Mouse (Mus musculus) layer of hippocampus, postnatal 36 days (tissue): ENCODE data around the gene Wdfy3. TPM values are rescaled to one million over a fixed set of nuclear protein-coding genes. Genes with fewer than 3 reads are reported as not detected.
"Not testable (repeated sequence)": the region's sequence is repeated elsewhere in the genome, so short reads cannot be mapped to it uniquely, and the experiment has no call there.

Experiments
- DNase-seq, 2 experiments: peaks; one replicate each; pipeline ENCODE4 v3.0.0; 2022
- total RNA-seq, 2 experiments: library from RNA; stranded (reverse); gene quantifications; 2 replicates each; pipeline ENCODE4 v1.2.3; 2021

Gene Wdfy3
- total RNA-seq, 2 experiments from 2014 or later = 116 to 122 TPM

DNA sequence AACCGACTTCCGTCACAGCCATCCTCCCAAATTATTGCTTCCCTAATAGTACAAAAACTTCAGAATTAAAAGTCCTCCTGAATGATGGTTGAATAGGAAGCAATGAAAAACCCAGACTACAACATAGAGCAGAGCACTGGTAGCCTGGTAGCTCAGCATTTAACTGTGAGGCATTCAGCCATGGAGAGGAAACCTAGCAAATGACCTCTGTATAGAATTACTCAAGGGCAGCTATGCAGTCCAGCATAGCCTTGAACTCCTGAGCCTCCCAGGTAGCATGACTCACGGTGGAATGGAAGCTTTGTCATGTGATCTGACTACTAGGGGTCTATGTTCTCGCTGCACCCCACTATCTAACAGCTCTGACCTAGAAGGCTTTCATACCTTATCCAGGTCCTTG, 189.8 kb downstream of the Wdfy3 start:
- no peak for DNase-seq

DNA sequence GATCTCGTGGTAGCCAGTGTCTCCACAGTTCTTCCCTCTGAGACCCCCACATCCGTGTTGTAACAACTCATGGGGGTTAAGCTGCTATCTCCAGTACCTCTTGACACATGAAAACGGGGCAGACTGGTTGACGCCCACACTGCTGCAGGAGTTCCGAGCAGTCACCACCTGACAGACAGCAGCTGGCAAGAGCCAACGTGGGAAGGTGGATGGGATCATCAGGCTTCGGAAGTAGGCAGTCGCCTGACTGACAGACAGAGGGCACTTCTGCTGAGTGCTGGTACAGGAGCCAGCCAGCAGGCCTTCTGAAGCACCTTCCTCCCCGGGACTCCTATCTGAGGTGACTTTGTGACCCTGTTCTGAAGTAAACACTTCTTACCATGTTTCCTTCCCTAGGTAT, 191.3 kb downstream of the Wdfy3 start:
- DNase-seq = peak; percentile 21 to 35

DNA sequence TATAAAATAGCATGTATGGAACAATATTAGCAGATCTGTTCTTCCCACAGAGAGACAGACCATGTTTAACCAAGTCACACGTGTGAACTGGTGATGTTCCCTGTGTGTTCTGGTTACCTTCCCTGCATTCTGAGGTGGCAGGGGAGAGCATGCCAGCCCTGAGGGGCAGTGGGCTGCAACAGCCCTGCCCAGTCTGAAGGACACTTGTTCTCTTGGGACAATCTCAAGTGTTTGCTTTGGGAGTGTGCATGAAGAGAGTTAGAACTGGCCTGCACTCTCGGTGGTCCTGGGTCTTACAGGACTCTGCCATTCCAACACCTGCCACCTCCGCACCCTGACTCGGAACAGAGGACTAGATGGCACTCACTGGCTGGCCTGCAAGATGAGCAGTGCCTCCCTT, 193.5 kb downstream of the Wdfy3 start:
- no peak for DNase-seq

DNA sequence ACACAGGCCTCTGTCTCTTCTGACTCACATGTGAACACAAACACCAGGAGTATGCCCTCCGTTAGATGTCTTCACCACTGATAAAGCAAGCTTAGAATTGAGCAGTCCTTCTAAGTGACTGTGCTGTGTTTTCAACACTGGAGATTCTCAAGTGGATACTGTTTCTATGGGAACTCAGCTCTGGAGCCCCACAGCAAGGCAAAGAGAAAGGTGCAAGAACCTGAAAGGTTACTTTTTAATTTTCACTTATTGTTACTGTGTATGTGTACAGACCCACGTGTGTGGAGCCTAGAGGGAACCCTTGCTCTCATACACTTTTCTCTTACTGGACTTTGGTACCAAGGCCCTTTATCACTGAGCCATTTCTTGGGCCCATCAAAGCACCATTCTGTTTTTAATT, 203.0 kb downstream of the Wdfy3 start:
- DNase-seq = no peak

DNA sequence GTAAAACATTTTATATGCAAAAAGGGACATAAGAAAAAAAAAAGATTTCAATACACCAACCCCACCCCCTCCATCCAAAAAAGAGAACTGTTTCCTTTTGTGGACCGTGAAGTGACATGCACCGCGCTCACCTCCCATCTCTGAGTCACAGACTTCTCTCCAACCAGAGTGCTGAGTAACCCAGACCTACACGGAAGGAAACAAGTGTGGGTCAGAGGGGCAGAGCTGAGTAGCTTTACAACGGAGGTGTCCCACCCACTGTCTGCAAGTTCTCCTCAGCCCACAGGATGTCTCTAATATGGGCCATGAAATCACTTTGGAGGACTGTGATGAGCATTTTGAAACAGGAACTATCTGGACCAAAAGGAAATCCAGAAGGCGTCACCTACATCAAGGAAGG, 205.8 kb downstream of the Wdfy3 start:
- DNase-seq = no peak

DNA sequence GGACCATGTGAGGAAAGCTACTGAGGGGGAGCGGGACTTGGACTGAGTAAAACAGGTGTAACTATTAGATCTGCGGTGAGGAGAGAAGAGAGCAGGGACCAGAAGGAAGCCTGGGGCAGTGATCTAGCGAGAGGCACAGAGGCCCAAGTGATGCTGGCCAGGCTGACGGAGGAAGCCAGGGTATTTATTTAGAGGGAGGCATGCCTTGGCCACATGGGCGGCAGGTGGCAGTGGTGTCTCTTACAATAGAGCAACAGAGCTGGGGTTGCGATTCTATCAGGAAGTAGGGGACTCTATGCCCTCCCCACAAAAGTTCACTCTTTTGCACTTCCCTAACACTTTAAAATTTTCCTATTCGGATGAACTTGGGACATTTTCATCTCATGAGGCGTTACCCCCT, 207.1 kb downstream of the Wdfy3 start:
- DNase-seq = no peak

DNA sequence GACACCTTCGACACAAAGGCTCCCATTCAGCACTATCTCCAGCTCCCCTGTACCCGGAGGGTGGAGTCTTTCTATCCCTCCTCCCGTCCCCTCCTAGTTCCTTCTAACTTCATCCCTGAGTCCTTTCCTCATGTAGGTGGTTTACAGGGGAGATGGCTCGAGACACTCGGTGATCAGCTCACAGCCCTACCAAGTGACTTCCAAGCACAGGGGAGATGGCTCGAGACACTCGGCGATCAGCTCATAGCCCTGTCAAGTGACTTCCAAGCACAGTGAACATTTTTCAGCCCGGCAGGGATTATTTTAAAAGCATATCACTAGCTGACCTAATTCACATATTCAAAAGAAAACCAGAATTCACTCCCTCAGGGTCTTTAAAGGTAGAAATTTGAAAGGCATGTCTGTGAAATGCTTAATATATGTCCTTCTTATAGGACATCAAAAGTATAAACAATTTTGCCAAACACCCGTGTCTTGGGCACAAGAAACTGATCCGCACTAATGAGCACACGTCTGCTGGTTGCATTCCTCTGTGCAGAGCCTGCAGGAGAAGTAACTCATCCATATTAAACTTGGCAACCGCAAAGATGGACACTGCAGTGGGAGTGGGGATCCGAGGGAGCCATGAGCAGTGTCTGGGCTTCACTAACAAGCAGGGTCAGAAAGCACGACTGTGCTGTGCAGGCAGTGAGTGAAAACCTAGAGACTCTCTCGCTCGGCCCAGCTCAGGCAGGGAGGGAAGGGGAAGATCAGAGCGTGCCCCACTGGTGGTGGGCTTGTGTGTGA, 207.7 kb downstream of the Wdfy3 start:
- DNase-seq = no peak

DNA sequence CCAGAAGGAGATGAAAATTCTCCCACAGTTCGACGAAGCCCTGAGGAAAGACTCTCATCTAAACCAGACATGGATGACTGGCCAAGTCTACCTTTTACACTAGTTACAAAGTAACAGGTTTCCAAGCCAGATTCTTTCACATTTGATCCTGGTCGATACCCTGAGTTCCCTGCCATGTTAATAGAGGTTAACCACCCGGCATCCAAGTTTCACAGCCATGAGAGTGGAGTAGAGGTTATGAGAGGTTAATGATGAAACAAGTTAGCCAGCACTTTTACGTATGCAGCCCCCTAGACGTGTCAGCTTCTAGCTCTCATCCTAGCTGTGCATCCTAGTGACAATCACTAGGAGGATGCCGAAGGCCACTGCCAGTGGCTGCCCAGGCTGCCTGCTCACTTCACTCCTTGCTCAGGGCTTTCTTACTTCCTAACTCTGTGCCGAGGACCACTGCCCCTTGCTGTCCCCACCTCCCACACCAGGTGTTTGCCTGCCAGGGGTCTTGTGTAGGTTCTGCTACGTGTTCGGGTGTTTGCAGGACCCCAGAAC, 210.8 kb downstream of the Wdfy3 start:
- no peak for DNase-seq

DNA sequence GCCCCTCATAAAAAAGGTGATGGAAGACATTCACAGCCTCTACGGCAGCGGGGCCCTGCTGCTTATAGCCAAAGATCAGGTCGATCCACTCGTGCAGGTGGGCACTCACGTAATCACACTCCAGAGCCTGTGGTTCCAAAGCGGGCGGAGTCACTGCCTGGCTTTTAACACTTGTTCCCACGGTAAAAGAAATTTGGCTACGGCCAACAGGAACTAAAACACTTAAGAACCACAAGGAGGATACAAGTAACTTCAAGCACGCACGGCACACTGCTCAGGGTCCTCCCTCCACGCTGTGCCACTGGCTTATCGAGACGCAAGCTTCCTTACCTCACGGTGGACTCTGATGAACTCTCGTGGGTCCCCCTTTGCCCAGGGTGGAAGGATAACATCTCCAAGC, 214.2 kb downstream of the Wdfy3 start:
- no peak for DNase-seq

DNA sequence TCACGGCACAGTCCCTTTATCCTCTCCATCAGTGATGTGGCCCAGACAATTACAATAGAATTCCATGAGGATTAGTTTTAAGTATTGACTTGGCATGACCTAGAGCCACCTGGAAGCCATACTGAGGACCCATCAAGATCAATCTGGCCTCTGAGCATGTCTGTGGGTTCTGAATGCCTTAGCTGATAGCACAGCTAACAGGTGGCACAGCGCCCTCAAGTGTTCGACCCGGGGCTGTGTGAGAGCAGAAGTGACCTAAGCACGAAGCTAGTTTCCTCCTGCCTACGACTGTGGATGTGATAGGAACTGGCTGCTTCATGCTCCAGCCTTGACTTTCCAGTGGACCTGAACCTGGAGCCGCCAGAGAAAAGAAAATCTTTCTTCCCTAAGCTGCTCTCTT, 215.1 kb downstream of the Wdfy3 start:
- DNase-seq = no peak

DNA sequence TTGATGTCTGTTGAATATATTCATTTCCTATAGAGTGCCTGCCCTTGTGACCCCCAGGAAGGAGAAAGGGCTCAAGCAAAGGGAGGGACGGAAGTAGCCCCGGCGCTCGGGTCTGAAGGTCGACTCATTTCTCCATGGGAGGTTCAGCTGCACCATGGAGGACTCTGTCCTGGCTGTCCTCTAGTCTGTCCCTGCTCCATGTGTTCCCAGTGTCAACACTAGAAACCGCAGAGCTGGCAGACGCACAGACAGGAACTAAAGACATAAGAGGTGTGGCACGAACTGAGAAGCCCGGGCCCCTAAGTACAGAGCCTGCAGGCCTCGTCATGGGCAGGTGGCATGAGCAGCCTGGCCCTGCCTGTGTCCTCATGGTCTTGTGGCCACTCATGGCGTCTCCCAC, 215.6 kb downstream of the Wdfy3 start:
- DNase-seq = no peak

DNA sequence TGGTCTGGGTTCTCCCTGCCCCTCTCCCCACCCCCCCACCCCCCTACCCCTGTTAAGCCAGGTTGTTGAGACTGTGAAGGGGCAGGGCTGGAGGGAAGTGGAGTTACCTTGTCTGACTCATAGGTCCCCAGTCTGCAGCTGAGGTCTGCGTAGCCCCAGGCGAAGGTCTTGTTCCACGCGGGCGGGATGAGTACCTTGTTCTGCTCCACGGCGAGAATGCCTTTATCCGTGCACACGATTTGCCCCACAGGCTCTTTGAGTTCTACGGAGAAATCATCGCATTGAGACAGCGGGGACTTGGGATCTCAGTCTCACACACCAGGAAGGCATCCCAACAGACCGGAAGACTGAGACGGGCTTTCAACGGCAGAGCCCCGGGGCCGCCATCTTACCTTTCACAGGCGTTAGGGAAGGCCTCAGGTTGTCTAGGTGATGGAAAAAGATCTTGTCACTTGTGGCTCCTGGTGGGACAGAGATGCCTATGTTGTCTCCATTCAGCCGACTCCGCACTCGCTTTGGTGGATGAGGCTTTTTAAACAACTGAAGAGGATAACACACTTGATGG, 217.5 kb downstream of the Wdfy3 start:
- no peak for DNase-seq

DNA sequence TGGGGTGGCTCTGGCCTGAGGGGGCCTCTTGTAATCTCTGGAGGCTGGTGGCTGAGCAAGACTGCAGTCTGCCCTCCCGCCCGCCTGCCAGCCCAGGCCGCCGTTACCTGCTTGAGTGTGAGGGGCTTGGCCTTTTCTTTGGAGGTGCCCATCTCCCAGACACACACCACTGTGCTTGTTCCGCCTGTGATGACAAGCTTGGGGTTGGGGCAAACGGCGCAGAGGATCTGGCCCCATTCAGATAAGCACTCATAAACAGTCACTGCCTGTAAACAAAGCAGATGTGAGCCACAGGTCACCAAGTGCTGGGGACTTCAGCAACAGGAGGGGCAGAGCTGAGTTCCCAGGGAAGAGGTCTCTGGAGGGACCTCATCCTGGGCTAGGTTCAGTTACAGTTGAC, 218.6 kb downstream of the Wdfy3 start:
- DNase-seq = no peak

DNA sequence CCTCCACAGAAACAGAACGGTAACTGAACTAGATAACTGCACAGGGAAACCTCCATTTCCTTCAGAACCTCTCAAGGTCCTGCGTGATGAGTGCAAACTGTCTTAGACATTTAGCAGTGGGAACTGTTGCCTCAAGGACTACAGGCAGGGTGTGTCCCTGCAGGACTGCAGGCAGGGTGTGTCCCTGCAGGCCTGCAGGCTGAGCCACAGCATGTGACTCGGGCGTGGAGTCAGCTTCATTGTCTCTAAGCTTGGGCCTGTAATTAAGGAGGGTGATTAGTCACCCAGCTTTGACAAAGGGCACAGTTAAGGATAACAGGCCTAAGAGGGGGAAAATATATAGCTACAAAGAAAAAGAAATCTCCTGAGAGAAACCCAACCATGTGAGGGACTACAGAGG, 222.0 kb downstream of the Wdfy3 start:
- DNase-seq = no peak

DNA sequence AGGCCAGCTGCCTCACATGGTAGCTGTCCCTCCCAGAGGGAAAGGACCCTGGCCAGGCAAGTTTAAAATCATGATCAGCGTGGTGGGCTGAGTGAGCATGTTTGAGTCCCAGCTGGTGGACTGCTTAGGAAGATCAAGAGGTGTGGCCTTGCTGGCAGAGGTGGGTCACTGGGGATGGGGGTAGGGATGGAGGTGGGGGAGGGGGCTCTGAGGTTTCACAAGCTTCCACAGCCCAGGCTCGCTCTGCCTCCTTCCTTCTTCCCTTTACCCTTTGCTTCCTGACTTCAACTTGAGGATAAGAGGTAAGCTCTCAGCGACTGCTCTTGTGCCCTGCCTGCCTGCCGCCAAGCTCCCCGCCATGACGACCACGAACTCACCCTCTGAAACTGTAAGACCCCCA, 222.4 kb downstream of the Wdfy3 start:
- no peak for DNase-seq

DNA sequence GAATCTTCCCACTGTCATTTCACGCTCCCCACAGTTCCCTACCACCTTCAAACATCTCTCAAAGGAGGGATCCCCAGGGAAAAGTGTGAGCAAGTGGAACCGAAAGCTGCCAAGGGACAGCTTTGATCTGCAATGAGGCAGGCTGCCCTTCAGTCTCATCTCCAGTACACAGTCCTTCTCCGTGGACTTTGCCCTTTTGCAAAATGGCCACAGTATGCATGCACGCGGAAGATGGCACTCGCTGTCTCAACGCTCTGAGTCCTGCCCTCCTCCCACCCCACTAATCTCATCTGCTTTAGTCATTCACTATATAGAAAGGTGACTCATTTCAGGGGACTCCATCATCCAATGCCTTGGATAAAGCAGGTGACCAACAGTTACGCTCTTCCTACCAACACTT, 223.8 kb downstream of the Wdfy3 start:
- DNase-seq = no peak

DNA sequence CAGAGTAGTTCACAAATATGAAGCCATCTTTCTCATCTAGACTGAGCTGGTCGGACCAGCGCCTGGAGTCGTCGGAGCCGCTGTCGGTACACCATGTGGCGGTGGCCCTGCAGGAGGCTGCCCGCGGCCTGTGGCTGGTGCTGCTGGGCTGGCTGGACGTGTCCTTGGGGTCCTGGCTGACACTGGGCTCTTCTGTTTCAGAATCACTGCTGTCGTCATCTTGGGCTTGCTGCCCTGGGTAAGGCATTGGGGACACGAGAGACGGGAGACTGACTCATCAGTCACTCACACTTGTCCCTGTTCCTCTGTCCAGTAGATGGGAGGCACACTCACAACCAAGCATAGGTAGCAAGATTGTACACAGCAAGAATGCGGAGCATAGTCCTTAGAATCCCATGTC, 224.7 kb downstream of the Wdfy3 start:
- no peak for DNase-seq

DNA sequence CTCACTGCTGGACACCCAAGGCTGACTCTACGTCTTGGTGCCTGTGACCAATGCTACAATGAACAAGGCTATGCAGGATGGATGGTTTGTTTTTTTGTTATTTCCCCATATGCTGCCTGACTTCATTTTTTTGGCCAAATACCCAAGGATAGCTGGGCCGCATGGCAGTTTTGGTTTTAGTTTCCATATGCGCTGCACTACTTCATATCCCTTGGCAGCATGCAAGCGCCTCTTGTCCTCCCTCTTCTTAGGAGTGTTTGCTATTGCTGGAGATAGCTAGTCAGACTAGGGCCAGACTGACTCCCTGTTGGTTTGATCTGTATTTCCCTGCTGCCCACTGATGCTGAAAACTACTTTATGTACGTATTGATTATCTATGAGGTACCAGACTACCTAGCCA, 229.2 kb downstream of the Wdfy3 start:
- no peak for DNase-seq

DNA sequence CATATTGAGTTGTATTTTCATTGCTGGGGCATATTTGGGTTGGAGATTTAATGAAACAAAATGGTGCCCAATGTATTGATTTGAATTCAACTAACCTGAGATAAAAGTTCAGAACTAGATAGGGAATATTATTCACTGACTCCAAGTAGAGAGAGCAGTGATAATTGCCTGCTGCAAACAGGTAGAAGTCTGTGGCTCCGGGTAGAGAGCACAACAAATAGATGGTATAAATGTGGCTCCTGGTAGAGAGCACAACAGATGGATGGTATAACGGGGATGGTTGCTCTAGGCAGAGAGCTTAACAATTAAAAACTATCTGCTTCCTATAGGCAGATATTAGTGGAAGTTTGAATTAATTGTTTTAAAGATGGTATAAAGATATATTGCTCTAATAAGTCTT, 232.1 kb downstream of the Wdfy3 start:
- DNase-seq = not testable (repeated sequence)

DNA sequence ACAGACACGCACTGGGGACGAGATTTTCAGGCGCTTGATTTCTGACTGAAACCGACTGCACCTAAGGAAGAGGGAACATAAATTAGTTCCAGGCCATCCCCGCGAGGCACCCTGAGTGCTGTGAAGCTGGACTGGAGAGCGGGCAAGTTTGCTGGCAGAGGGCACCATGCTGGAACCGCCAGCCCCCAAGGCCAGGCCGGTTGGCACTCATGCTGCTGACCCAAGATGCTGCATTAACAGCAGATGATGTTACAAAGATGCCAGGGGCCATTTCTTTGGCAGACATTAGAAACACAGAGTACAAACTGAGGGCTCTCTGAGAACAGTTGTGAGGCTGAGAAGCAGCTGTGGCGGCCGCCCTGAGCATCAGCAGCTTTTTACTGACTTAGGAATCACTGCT, 233.5 kb downstream of the Wdfy3 start:
- DNase-seq = no peak

DNA sequence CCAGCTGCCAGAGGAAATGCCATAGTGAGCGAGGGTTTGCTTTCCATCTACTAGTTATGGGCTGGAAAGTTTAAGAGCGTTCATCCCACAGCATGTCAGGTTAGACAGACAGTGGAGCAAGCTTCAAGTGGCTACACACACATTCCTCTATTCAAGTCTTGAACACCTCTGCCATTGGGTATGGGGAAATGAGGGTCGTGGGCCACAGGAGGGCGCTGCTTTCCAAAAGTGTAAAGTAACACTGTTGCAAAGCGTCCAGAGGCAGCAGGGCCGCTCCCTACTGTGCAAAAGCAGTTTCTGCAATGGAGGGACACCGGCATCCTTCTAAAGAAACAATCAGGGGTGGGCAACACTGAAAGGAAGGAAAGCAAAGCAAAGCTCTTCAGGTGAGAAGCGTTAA, 235.8 kb downstream of the Wdfy3 start:
- DNase-seq = no peak

DNA sequence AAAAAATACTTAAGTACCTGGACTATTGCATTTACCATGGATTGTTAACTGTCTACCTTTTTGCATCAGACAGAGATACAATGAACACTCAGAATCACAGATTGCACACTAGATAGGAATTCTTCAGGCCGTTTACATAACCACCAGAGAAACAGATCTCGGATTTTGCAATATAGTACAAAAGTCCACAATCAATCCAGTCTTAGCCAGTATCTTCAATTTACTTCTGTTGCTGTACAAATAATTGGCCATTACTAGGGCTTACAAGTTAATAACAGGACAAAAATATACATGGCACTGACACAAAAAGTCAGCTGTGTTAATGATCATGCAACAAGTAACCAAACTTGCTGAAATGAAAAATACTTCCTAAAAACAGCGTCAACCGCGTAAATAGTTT, 236.7 kb downstream of the Wdfy3 start:
- no peak for DNase-seq

DNA sequence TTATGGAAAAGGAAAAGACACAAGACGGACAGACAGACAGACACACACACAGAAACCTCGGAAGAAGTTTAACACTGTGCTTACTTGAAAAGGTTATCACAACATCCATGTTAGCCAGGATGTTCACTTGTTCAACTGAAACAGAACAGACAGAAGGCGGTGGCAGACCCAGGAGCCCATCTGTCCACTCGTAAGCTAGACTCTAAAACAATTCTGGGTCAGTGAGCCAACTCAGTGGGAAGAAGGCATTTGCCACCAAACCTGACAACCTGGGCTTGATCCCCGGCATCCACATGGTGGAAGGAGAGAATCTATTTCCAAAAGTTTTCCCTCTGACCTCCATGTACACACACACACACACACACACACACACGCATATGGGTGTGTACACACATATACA, 237.7 kb downstream of the Wdfy3 start:
- no peak for DNase-seq

DNA sequence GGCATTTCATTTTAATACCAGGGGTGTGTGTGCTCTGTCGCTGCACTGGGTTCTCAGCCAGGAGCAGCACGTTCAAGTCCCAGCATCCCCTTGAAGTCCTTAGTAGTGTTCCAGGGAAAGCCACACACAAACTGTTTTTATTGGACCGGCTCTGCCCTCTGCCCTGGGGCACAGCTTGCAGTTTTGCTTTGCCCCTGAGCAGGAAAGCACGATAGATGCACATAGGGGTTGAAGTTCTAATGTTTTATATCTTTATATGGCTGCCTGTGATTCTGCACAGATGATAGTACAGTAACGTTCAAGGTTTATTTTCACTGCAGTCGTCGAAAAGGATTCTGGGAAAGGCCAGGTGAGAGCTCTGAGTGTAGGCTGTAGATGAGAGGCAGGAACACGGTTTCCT, 239.5 kb downstream of the Wdfy3 start:
- DNase-seq = no peak

DNA sequence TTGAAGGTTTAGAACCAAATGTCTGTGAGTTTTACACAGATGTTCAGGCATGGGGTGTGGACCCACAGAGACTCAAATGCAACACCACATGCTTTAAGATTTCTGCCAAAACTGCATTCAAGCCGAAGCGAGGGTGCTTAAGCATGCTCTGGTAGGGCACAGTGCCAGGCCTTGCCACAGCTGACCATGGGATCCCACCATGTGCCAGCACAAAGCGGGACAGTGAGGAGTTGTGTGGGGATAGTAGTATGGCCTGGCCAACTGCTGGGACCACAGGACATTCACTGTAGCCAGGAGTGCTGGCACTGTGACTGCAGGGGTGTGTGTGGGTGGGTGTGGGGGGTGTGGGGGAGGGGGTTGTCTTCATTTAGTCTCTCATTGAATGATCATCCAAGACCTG, 240.8 kb downstream of the Wdfy3 start:
- DNase-seq = no peak
